Mouse (Mus musculus) forebrain, postnatal 0 days (tissue): ENCODE measurements at regions not wholly inside any gene's neighbourhood (a gene's known extent, or its start where the extent isn't known, plus 50 kb on each side); places are given as distances from the start of the nearest gene placed in this dataset.
A peak's percentile ranks its signal among the peaks of the same experiment; 100 is the strongest.

Experiments used
- ATAC-seq: fragments of 200-750 bp; cut with Nextera tagmentation; 2 replicates; pipeline ENCODE4 v1.8.0; 2017; ENCODE audit warnings: mild to moderate bottlenecking, moderate library complexity
- DNase-seq: peaks from one replicate; pipeline ENCODE4 v3.0.0-alpha.2; 2015
- H3K27ac ChIP-seq: fragments of 300-500 bp; sonication (generic); 2 replicates; pipeline ENCODE4 v1.5.1; 2014; ENCODE audit warnings: low read depth, mild to moderate bottlenecking, antibody characterized with exemption, low read length, moderate library complexity, mixed read lengths
- H3K27me3 ChIP-seq: fragments of 300-500 bp; sonication (generic); 2 replicates; pipeline ENCODE4 v1.6.1; 2014; ENCODE audit warnings: mild to moderate bottlenecking, low read length, mixed read lengths; ENCODE audit not compliant: insufficient read depth
- H3K36me3 ChIP-seq: fragments of 300-500 bp; sonication (generic); 2 replicates; pipeline ENCODE4 v1.6.1; 2014; ENCODE audit warnings: mild to moderate bottlenecking, moderate library complexity; ENCODE audit not compliant: insufficient read depth
- H3K4me1 ChIP-seq: fragments of 300-500 bp; sonication (generic); 2 replicates; pipeline ENCODE4 v1.6.1; 2014; ENCODE audit warnings: antibody characterized with exemption; ENCODE audit not compliant: insufficient read depth
- H3K4me2 ChIP-seq: fragments of 300-500 bp; sonication (generic); 2 replicates; pipeline ENCODE4 v1.6.1; 2014; ENCODE audit warnings: low read depth, mild to moderate bottlenecking, moderate library complexity
- H3K4me3 ChIP-seq: fragments of 300-500 bp; sonication (generic); 2 replicates; pipeline ENCODE4 v1.5.1; 2014; ENCODE audit warnings: low read depth, low read length, mixed read lengths
- H3K9ac ChIP-seq: fragments of 300-500 bp; sonication (generic); 2 replicates; pipeline ENCODE4 v1.6.1; 2014; ENCODE audit warnings: mild to moderate bottlenecking
- H3K9me3 ChIP-seq: fragments of 300-500 bp; sonication (generic); 2 replicates; pipeline ENCODE4 v1.6.1; 2016; ENCODE audit warnings: low read length
- CTCF ChIP-seq: sonication (generic); IDR thresholded peaks from 2 replicates; pipeline ENCODE4 v1.5.1; 2016; ENCODE audit warnings: antibody characterized with exemption, control low read depth, low read depth
- WGBS: fragments of 180-500 bp; shearing (Covaris S2); extraction: QIAGEN DNeasy Blood & Tissue Kit; methylation state at CpG from one replicate; pipeline ENCODE4 v1.1.7; 2014; 5-methylcytosine and 5-hydroxymethylcytosine counted together

- no peak overlapping the region for H3K9ac ChIP-seq
- no peak overlapping the region for H3K4me2 ChIP-seq
- no peak for TF ChIP-seq CTCF
- no peaks in the 10 kb centered on the region for H3K4me1 ChIP-seq
- no peaks in the 10 kb centered on the region for H3K27me3 ChIP-seq
- H3K9me3 ChIP-seq, result no peaks in the 10 kb centered on the region
- ATAC-seq (no peak), DNase-seq (no peak)
- no peak overlapping the region for H3K27ac ChIP-seq
- H3K36me3 ChIP-seq, result no peaks in the 10 kb centered on the region
- H3K4me3 ChIP-seq, result no peak overlapping the region
Observed at GRCm38 (mm10) chr10:102943156-102943555, 86.9 kb downstream of the Alx1 start.

- Histone ChIP-seq H3K9ac (no peak overlapping the region), H3K4me1 (no peaks in the 10 kb centered on the region), H3K9me3 (no peaks in the 10 kb centered on the region), H3K36me3 (no peaks in the 10 kb centered on the region), H3K27ac (no peak overlapping the region), H3K4me3 (no peak overlapping the region), H3K4me2 (no peak overlapping the region), H3K27me3 (no peaks in the 10 kb centered on the region)
- no peak for TF ChIP-seq CTCF
- ATAC-seq (no peak), DNase-seq (no peak)
Observed at GRCm38 (mm10) chr10:102940823-102941519, 89.0 kb downstream of the Alx1 start.

- TF ChIP-seq CTCF, result no peak
- DNase-seq (no peak), ATAC-seq (no peak)
- H3K9me3 ChIP-seq, result no peaks in the 10 kb centered on the region
- 68% methylated on average over 3 of the region's 3 CpGs for WGBS
- no peaks in the 10 kb centered on the region for H3K36me3 ChIP-seq
- no peak overlapping the region for H3K4me2 ChIP-seq
- no peaks in the 10 kb centered on the region for H3K4me1 ChIP-seq
- H3K27me3 ChIP-seq, result no peaks in the 10 kb centered on the region
- no peak overlapping the region for H3K4me3 ChIP-seq
- no peak overlapping the region for H3K27ac ChIP-seq
- no peak overlapping the region for H3K9ac ChIP-seq
Observed at GRCm38 (mm10) chr10:102931445-102931844, 98.6 kb downstream of the Alx1 start.

- no peak overlapping the region for H3K4me3 ChIP-seq
- H3K9me3 ChIP-seq, result no peaks in the 10 kb centered on the region
- 92% methylated on average over 1 of the region's 1 CpGs for WGBS
- no peaks in the 10 kb centered on the region for H3K4me1 ChIP-seq
- no peak for ATAC-seq
- no peak for TF ChIP-seq CTCF
- no peak overlapping the region for H3K4me2 ChIP-seq
- H3K27me3 ChIP-seq, result no peaks in the 10 kb centered on the region
- H3K9ac ChIP-seq, result no peak overlapping the region
- no peaks in the 10 kb centered on the region for H3K36me3 ChIP-seq
- no peak for DNase-seq
- no peak overlapping the region for H3K27ac ChIP-seq
Observed at GRCm38 (mm10) chr10:102928651-102929050, 101.4 kb downstream of the Alx1 start.

GRCm38 (mm10) chr10:102897368-102897767, 132.6 kb downstream of the Alx1 start:
- Histone ChIP-seq H3K4me3 (no peak overlapping the region), H3K4me1 (no peaks in the 10 kb centered on the region; the same call in 1 of the 2 replicates), H3K9ac (no peak overlapping the region), H3K27me3 (no peaks in the 10 kb centered on the region; the same call in 1 of the 2 replicates), H3K9me3 (no peaks in the 10 kb centered on the region), H3K36me3 (no peaks in the 10 kb centered on the region), H3K4me2 (no peak overlapping the region), H3K27ac (no peak overlapping the region)
- ATAC-seq, result no peak
- TF ChIP-seq CTCF, result no peak
- 50% methylated on average over 2 of the region's 2 CpGs for WGBS
- DNase-seq, result no peak

GRCm38 (mm10) chr10:102895952-102896351, 134.1 kb downstream of the Alx1 start:
- H3K9me3 ChIP-seq, result no peaks in the 10 kb centered on the region
- H3K4me1 ChIP-seq, result no peaks in the 10 kb centered on the region; the same call in 1 of the 2 replicates
- DNase-seq (no peak), ATAC-seq (no peak)
- no peaks in the 10 kb centered on the region for H3K36me3 ChIP-seq
- WGBS, result 4% methylated on average over 1 of the region's 1 CpGs
- TF ChIP-seq CTCF, result no peak
- H3K27me3 ChIP-seq, result no peaks in the 10 kb centered on the region; the same call in 1 of the 2 replicates
- H3K9ac ChIP-seq, result no peak overlapping the region
- H3K4me3 ChIP-seq, result no peak overlapping the region
- no peak overlapping the region for H3K27ac ChIP-seq
- no peak overlapping the region for H3K4me2 ChIP-seq

- Histone ChIP-seq H3K27ac (no peak overlapping the region), H3K4me1 (no peaks in the 10 kb centered on the region; the same call in 1 of the 2 replicates), H3K9ac (no peak overlapping the region), H3K9me3 (no peaks in the 10 kb centered on the region), H3K4me2 (no peak overlapping the region), H3K4me3 (no peak overlapping the region), H3K27me3 (no peaks in the 10 kb centered on the region; the same call in 1 of the 2 replicates), H3K36me3 (no peaks in the 10 kb centered on the region)
- TF ChIP-seq CTCF, result no peak
- WGBS, result 66% methylated on average over 3 of the region's 3 CpGs
- DNase-seq (no peak), ATAC-seq (peak; percentile 62; the same call in 1 of the 2 replicates)
Observed at GRCm38 (mm10) chr10:102892373-102892772, 137.6 kb downstream of the Alx1 start.
